Mouse (Mus musculus) kidney, adult 2 months (tissue): Measurements from ENCODE around the gene Ilk.

Experiments
- CTCF ChIP-seq: fragments of 200-500 bp; conservative IDR thresholded peaks from 2 replicates; pipeline ENCODE4 v1.5.1; 2011; ENCODE audit warnings: low read depth, mild to moderate bottlenecking, control low read depth, low read length, moderate library complexity, mixed read lengths; ENCODE audit not compliant: insufficient read depth, insufficient read length
- POLR2A ChIP-seq: fragments of 200-500 bp; IDR thresholded peaks from one replicate; pipeline ENCODE4 v1.6.1; 2011; ENCODE audit warnings: low read depth, low read length, control low read depth

GRCm38 (mm10) chr7:105726980-105727325 is 9.4 kb upstream of the Ilk start:
- no peak for TF ChIP-seq CTCF
- TF ChIP-seq POLR2A, result no peak
